Mouse (Mus musculus): ENCODE results near the gene Dhrs11. TPM values are rescaled to one million over a fixed set of nuclear protein-coding genes. Genes with fewer than 3 reads are reported as not detected.
A peak's percentile ranks its signal among the peaks of the same experiment; 100 is the strongest.

Gene Dhrs11
- polyA plus RNA-seq, 1 experiment from 2014 or later, result 3.7 TPM

- no peak for ATAC-seq
- 41% methylated on average over 3 of the region's 3 CpGs for WGBS
- H3K9me3 ChIP-seq (ENCODE audit: control insufficient read depth, low read length), result no peaks in the 10 kb centered on the region
Observed at GRCm38 (mm10) chr11:84826185-84826584, 2.6 kb downstream of the Dhrs11 start.

GRCm38 (mm10) chr11:84825261-84825807, 3.5 kb downstream of the Dhrs11 start:
- H3K4me3 ChIP-seq (replicated peaks; ENCODE audit: low read length), result no peak overlapping the region
- 91% methylated on average over 10 of the region's 10 CpGs for WGBS
- H3K27me3 ChIP-seq (replicated peaks; ENCODE audit: control insufficient read depth, insufficient read depth, low read length), result no peaks in the 10 kb centered on the region

More at GRCm38 (mm10) chr11:84826185-84826584, 2.6 kb downstream of the Dhrs11 start:
- H3K4me3 ChIP-seq (replicated peaks; ENCODE audit: low read length), result no peak overlapping the region
- H3K27ac ChIP-seq (ENCODE audit: low read length), result no peak overlapping the region
- no peak overlapping the region for H3K4me2 ChIP-seq (ENCODE audit: low read length)
- no peaks in the 10 kb centered on the region for H3K27me3 ChIP-seq (replicated peaks; ENCODE audit: control insufficient read depth, insufficient read depth, low read length)
- no peaks in the 10 kb centered on the region; the same call in 1 of the 2 replicates for H3K36me3 ChIP-seq (ENCODE audit: control insufficient read depth, insufficient read depth)
- peaks cover 13% of the 10 kb centered on the region for H3K4me1 ChIP-seq (replicated peaks; ENCODE audit: control insufficient read depth, insufficient read depth, low read length)
- no peak overlapping the region for H3K9ac ChIP-seq (replicated peaks; ENCODE audit: low read depth, low read length)

GRCm38 (mm10) chr11:84823484-84823897, 5.3 kb downstream of the Dhrs11 start:
- no peak for ATAC-seq
- H3K36me3 ChIP-seq (ENCODE audit: control insufficient read depth, insufficient read depth), result no peaks in the 10 kb centered on the region
- no peaks in the 10 kb centered on the region for H3K27me3 ChIP-seq (replicated peaks; ENCODE audit: control insufficient read depth, insufficient read depth, low read length)
- whole genome bisulfite sequencing, result 67% methylated on average over 10 of the region's 10 CpGs
- no peak overlapping the region for H3K9ac ChIP-seq (replicated peaks; ENCODE audit: low read depth, low read length)
- peaks cover 10% of the 10 kb centered on the region; the same call in 1 of the 2 replicates for H3K4me1 ChIP-seq (replicated peaks; ENCODE audit: control insufficient read depth, insufficient read depth, low read length)
- no peak overlapping the region for H3K27ac ChIP-seq (ENCODE audit: low read length)
- no peak overlapping the region for H3K4me2 ChIP-seq (ENCODE audit: low read length)
- H3K4me3 ChIP-seq (replicated peaks; ENCODE audit: low read length), result no peak overlapping the region
- no peaks in the 10 kb centered on the region for H3K9me3 ChIP-seq (ENCODE audit: control insufficient read depth, low read length)

More at GRCm38 (mm10) chr11:84825261-84825807, 3.5 kb downstream of the Dhrs11 start:
- H3K4me1 ChIP-seq (replicated peaks; ENCODE audit: control insufficient read depth, insufficient read depth, low read length), result peaks cover 13% of the 10 kb centered on the region
- ATAC-seq, result no peak
- H3K4me2 ChIP-seq (ENCODE audit: low read length), result no peak overlapping the region
- H3K27ac ChIP-seq (ENCODE audit: low read length), result no peak overlapping the region
- H3K36me3 ChIP-seq (ENCODE audit: control insufficient read depth, insufficient read depth), result no peaks in the 10 kb centered on the region
- no peak overlapping the region for H3K9ac ChIP-seq (replicated peaks; ENCODE audit: low read depth, low read length)
- H3K9me3 ChIP-seq (ENCODE audit: control insufficient read depth, low read length), result no peaks in the 10 kb centered on the region

GRCm38 (mm10) chr11:84822487-84822886, 6.3 kb downstream of the Dhrs11 start:
- Histone ChIP-seq H3K27me3 (replicated peaks; ENCODE audit: control insufficient read depth, insufficient read depth, low read length) (no peaks in the 10 kb centered on the region), H3K36me3 (ENCODE audit: control insufficient read depth, insufficient read depth) (no peaks in the 10 kb centered on the region), H3K9ac (replicated peaks; ENCODE audit: low read depth, low read length) (no peak overlapping the region), H3K27ac (ENCODE audit: low read length) (no peak overlapping the region), H3K4me2 (ENCODE audit: low read length) (no peak overlapping the region), H3K4me1 (replicated peaks; ENCODE audit: control insufficient read depth, insufficient read depth, low read length) (peaks cover 11% of the 10 kb centered on the region; the same call in 1 of the 2 replicates), H3K4me3 (replicated peaks; ENCODE audit: low read length) (no peak overlapping the region), H3K9me3 (ENCODE audit: control insufficient read depth, low read length) (no peaks in the 10 kb centered on the region)
- no peak for ATAC-seq
- 85% methylated on average over 5 of the region's 5 CpGs for WGBS

- Histone ChIP-seq H3K9ac (replicated peaks; ENCODE audit: low read depth, low read length) (no peak overlapping the region), H3K4me3 (replicated peaks; ENCODE audit: low read length) (no peak overlapping the region), H3K4me1 (replicated peaks; ENCODE audit: control insufficient read depth, insufficient read depth, low read length) (peaks cover 10% of the 10 kb centered on the region; the same call in 1 of the 2 replicates), H3K9me3 (ENCODE audit: control insufficient read depth, low read length) (no peaks in the 10 kb centered on the region), H3K36me3 (ENCODE audit: control insufficient read depth, insufficient read depth) (no peaks in the 10 kb centered on the region), H3K27me3 (replicated peaks; ENCODE audit: control insufficient read depth, insufficient read depth, low read length) (no peaks in the 10 kb centered on the region), H3K27ac (ENCODE audit: low read length) (no peak overlapping the region), H3K4me2 (ENCODE audit: low read length) (no peak overlapping the region)
- no peak for ATAC-seq
- WGBS, result 90% methylated on average over 9 of the region's 9 CpGs
Observed at GRCm38 (mm10) chr11:84821131-84821770, 7.5 kb downstream of the Dhrs11 start.

GRCm38 (mm10) chr11:84818961-84819692, 9.7 kb downstream of the Dhrs11 start, which contains the start of gene Mrm1:
Gene Mrm1, minus strand, starts transcription at chr11:84819515.
- peak within 1 kb of the TSS; percentile 73 for H3K9ac ChIP-seq (replicated peaks; ENCODE audit: low read depth, low read length)
- no peaks in the 10 kb centered on the region for H3K9me3 ChIP-seq (ENCODE audit: control insufficient read depth, low read length)
- H3K27me3 ChIP-seq (replicated peaks; ENCODE audit: control insufficient read depth, insufficient read depth, low read length), result no peaks in the 10 kb centered on the region
- H3K4me3 ChIP-seq (replicated peaks; ENCODE audit: low read length), result peak within 1 kb of the TSS; percentile 76
- peak; percentile 86 for ATAC-seq
- peak within 1 kb of the TSS; percentile 93 for H3K4me2 ChIP-seq (ENCODE audit: low read length)
- peaks cover 8% of the 10 kb centered on the region; the same call in 1 of the 2 replicates for H3K4me1 ChIP-seq (replicated peaks; ENCODE audit: control insufficient read depth, insufficient read depth, low read length)
- no peaks in the 10 kb centered on the region for H3K36me3 ChIP-seq (ENCODE audit: control insufficient read depth, insufficient read depth)
- peak within 1 kb of the TSS; percentile 46; the same call in 1 of the 2 replicates for H3K27ac ChIP-seq (ENCODE audit: low read length)
- WGBS, result under 1% methylated on average over 55 of the region's 55 CpGs

- H3K27ac ChIP-seq (ENCODE audit: low read length), result peak overlapping the region; percentile 46; the same call in 1 of the 2 replicates
- H3K9ac ChIP-seq (replicated peaks; ENCODE audit: low read depth, low read length), result peak overlapping the region; percentile 73
- no peaks in the 10 kb centered on the region for H3K9me3 ChIP-seq (ENCODE audit: control insufficient read depth, low read length)
- H3K4me1 ChIP-seq (replicated peaks; ENCODE audit: control insufficient read depth, insufficient read depth, low read length), result peaks cover 8% of the 10 kb centered on the region; the same call in 1 of the 2 replicates
- peak overlapping the region; percentile 93 for H3K4me2 ChIP-seq (ENCODE audit: low read length)
- peak; percentile 60 for ATAC-seq
- H3K4me3 ChIP-seq (replicated peaks; ENCODE audit: low read length), result peak overlapping the region; percentile 76
- H3K36me3 ChIP-seq (ENCODE audit: control insufficient read depth, insufficient read depth), result no peaks in the 10 kb centered on the region
- under 1% methylated on average over 39 of the region's 39 CpGs for WGBS
- no peaks in the 10 kb centered on the region for H3K27me3 ChIP-seq (replicated peaks; ENCODE audit: control insufficient read depth, insufficient read depth, low read length)
Observed at GRCm38 (mm10) chr11:84818085-84818960, 10.5 kb downstream of the Dhrs11 start.

GRCm38 (mm10) chr11:84817362-84817761, 11.4 kb downstream of the Dhrs11 start:
- Histone ChIP-seq H3K9me3 (ENCODE audit: control insufficient read depth, low read length) (no peaks in the 10 kb centered on the region), H3K4me3 (replicated peaks; ENCODE audit: low read length) (no peak overlapping the region), H3K4me1 (replicated peaks; ENCODE audit: control insufficient read depth, insufficient read depth, low read length) (peaks cover 8% of the 10 kb centered on the region; the same call in 1 of the 2 replicates), H3K27ac (ENCODE audit: low read length) (no peak overlapping the region), H3K9ac (replicated peaks; ENCODE audit: low read depth, low read length) (no peak overlapping the region), H3K36me3 (ENCODE audit: control insufficient read depth, insufficient read depth) (no peaks in the 10 kb centered on the region), H3K4me2 (ENCODE audit: low read length) (no peak overlapping the region), H3K27me3 (replicated peaks; ENCODE audit: control insufficient read depth, insufficient read depth, low read length) (no peaks in the 10 kb centered on the region)
- ATAC-seq, result no peak
- WGBS, result 82% methylated on average over 6 of the region's 6 CpGs

All from forebrain, embryonic 16.5 days (tissue).